Mouse (Mus musculus): ENCODE measurements around the gene Phyhd1. TPM values are rescaled to one million over a fixed set of nuclear protein-coding genes. Genes with fewer than 3 reads are reported as not detected.

The Phyhd1 gene
- 0.35 and 0.64 TPM in 2 replicates for total RNA-seq (2015)
- total RNA-seq (2017) = 0.88 and 2.8 TPM in 2 replicates

GRCm38 (mm10) chr2:30265767-30266253 lies at the start of gene Phyhd1:
Gene Phyhd1, plus strand, starts transcription at chr2:30266203.
- no peak for ATAC-seq (replicated peaks; ENCODE audit: poor library complexity)

GRCm38 (mm10) chr2:30216293-30216692 lies 49.7 kb upstream of the Phyhd1 start:
- no peak for ATAC-seq (replicated peaks; ENCODE audit: poor library complexity)

GRCm38 (mm10) chr2:30235593-30235992 lies 30.4 kb upstream of the Phyhd1 start:
- no peak for ATAC-seq (replicated peaks; ENCODE audit: poor library complexity)

GRCm38 (mm10) chr2:30236426-30237198 lies 29.4 kb upstream of the Phyhd1 start:
- no peak for ATAC-seq (replicated peaks; ENCODE audit: poor library complexity)

- ATAC-seq (replicated peaks; ENCODE audit: poor library complexity) = peak; percentile 87
Measured at GRCm38 (mm10) chr2:30237199-30237880, 28.7 kb upstream of the Phyhd1 start, which contains the start of gene Lrrc8a. Gene Lrrc8a, plus strand, starts transcription at chr2:30237715.

- ATAC-seq (replicated peaks; ENCODE audit: poor library complexity) = peak; percentile 12
Measured at GRCm38 (mm10) chr2:30237881-30238280, 28.1 kb upstream of the Phyhd1 start.

- no peak for ATAC-seq (replicated peaks; ENCODE audit: poor library complexity)
Measured at GRCm38 (mm10) chr2:30238906-30239465, 27.0 kb upstream of the Phyhd1 start.

GRCm38 (mm10) chr2:30239777-30240176 lies 26.2 kb upstream of the Phyhd1 start:
- peak; percentile 64 for ATAC-seq (replicated peaks; ENCODE audit: poor library complexity)

GRCm38 (mm10) chr2:30240267-30240666 lies 25.7 kb upstream of the Phyhd1 start, which contains the start of gene Gm28035:
Gene Gm28035, plus strand, starts transcription at chr2:30240567.
- no peak for ATAC-seq (replicated peaks; ENCODE audit: poor library complexity)

GRCm38 (mm10) chr2:30242509-30242908 lies 23.5 kb upstream of the Phyhd1 start:
- no peak for ATAC-seq (replicated peaks; ENCODE audit: poor library complexity)

- ATAC-seq (replicated peaks; ENCODE audit: poor library complexity) = no peak
Measured at GRCm38 (mm10) chr2:30243391-30243790, 22.6 kb upstream of the Phyhd1 start.

- ATAC-seq (replicated peaks; ENCODE audit: poor library complexity) = no peak
Measured at GRCm38 (mm10) chr2:30244595-30245178, 21.3 kb upstream of the Phyhd1 start.

GRCm38 (mm10) chr2:30247036-30247435 lies 19.0 kb upstream of the Phyhd1 start:
- ATAC-seq (replicated peaks; ENCODE audit: poor library complexity) = no peak

GRCm38 (mm10) chr2:30247681-30248080 lies 18.3 kb upstream of the Phyhd1 start:
- no peak for ATAC-seq (replicated peaks; ENCODE audit: poor library complexity)

GRCm38 (mm10) chr2:30249182-30249581 lies 16.8 kb upstream of the Phyhd1 start:
- no peak for ATAC-seq (replicated peaks; ENCODE audit: poor library complexity)

- no peak for ATAC-seq (replicated peaks; ENCODE audit: poor library complexity)
Measured at GRCm38 (mm10) chr2:30250166-30251128, 15.6 kb upstream of the Phyhd1 start.

- ATAC-seq (replicated peaks; ENCODE audit: poor library complexity) = peak; percentile 95
Measured at GRCm38 (mm10) chr2:30251417-30252104, 14.4 kb upstream of the Phyhd1 start.

- no peak for ATAC-seq (replicated peaks; ENCODE audit: poor library complexity)
Measured at GRCm38 (mm10) chr2:30252521-30252920, 13.5 kb upstream of the Phyhd1 start.

- ATAC-seq (replicated peaks; ENCODE audit: poor library complexity) = no peak
Measured at GRCm38 (mm10) chr2:30253809-30254208, 12.2 kb upstream of the Phyhd1 start.

All from megakaryocyte progenitor cell, adult 5-6 weeks (primary cell).